In the genomic region with DNA sequence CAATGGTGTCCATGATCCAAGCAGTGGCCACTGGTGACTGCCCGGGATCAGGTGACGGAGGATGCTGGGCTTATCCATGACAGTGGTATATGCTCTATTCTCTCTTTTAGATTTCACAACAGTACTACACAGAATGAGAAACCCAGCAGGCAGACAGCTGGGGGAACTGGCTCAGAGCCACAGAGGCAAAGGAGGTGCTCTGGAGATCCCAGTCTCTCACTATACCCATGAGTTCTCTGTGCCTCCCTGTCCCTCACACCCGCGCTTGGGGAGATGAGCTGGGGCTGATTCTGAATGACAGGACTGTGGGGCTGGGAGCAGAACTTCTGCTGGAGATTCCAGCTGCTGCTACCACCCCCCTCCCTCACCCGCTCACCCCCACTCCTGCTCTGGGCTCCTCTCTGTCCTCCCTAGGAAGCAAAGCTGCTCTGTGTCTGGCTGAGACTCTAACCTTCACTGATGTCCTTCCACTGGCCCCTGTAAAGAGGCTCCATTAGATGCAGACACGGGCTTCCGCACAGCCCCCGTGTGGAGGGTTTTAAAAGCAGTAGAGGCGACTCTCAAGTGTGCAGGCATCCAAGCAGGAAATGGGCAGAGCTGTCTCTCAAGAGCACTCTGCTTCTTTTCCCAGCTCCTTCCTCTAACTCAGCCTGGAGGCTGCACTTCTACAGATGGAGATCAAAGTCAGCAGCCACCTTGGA, we compare ENCODE assay signal across 7 mouse cellular contexts.
DNase-seq lines count a peak whose midpoint lies in the region; ATAC-seq and TF ChIP-seq lines count a peak whose summit lies in the region.

No protein-coding gene starts in this region.

- H3K4me1 ChIP-seq in liver, embryonic 11.5 days (replicated peaks; ENCODE audit: control insufficient read depth, insufficient read depth, low read length) = no peaks in the 10 kb centered on the region
- peaks cover 13% of the 10 kb centered on the region; the same call in 1 of the 2 replicates for H3K4me1 ChIP-seq in forebrain, postnatal 0 days (ENCODE audit: insufficient read depth)
- H3K4me1 ChIP-seq in midbrain, embryonic 16.5 days (ENCODE audit: control insufficient read depth, insufficient read depth, low read length) = peaks cover 15% of the 10 kb centered on the region

- no peaks in the 10 kb centered on the region for H3K9me3 ChIP-seq in liver, embryonic 11.5 days (ENCODE audit: control insufficient read depth, low read length)
- H3K9me3 ChIP-seq in forebrain, postnatal 0 days (ENCODE audit: low read length) = no peaks in the 10 kb centered on the region
- no peaks in the 10 kb centered on the region for H3K9me3 ChIP-seq in midbrain, embryonic 16.5 days (replicated peaks; ENCODE audit: control insufficient read depth, low read length, poor library complexity, severe bottlenecking)

- H3K27ac ChIP-seq in liver, embryonic 11.5 days (ENCODE audit: low read depth, low read length) = no peak overlapping the region
- H3K27ac ChIP-seq in forebrain, postnatal 0 days (ENCODE audit: low read depth, low read length) = no peak overlapping the region
- peak overlapping the region; percentile 23; the same call in 1 of the 2 replicates for H3K27ac ChIP-seq in layer of hippocampus, adult 2 months
- no peak overlapping the region for H3K27ac ChIP-seq in midbrain, embryonic 16.5 days (ENCODE audit: low read length)

- H3K9ac ChIP-seq in liver, embryonic 11.5 days (ENCODE audit: low read depth, low read length) = no peak overlapping the region
- no peak overlapping the region for H3K9ac ChIP-seq in forebrain, postnatal 0 days
- H3K9ac ChIP-seq in midbrain, embryonic 16.5 days (ENCODE audit: low read depth, low read length) = no peak overlapping the region

- TF ChIP-seq CTCF in forebrain, postnatal 0 days (IDR thresholded peaks at IDR 0.05; ENCODE audit: low read depth) = peak; percentile 41
- peak; percentile 45 for TF ChIP-seq CTCF in layer of hippocampus, adult 2 months (conservative IDR thresholded peaks at IDR 0.05)

- H3K27me3 ChIP-seq in liver, embryonic 11.5 days (replicated peaks; ENCODE audit: control insufficient read depth, insufficient read depth, low read length) = no peaks in the 10 kb centered on the region
- H3K27me3 ChIP-seq in forebrain, postnatal 0 days (ENCODE audit: insufficient read depth, low read length) = no peaks in the 10 kb centered on the region
- no peaks in the 10 kb centered on the region for H3K27me3 ChIP-seq in midbrain, embryonic 16.5 days (ENCODE audit: control insufficient read depth, insufficient read depth, low read depth, low read length)

- H3K36me3 ChIP-seq in liver, embryonic 11.5 days (ENCODE audit: control insufficient read depth, insufficient read depth, low read length) = no peaks in the 10 kb centered on the region
- H3K36me3 ChIP-seq in forebrain, postnatal 0 days (ENCODE audit: insufficient read depth) = no peaks in the 10 kb centered on the region
- H3K36me3 ChIP-seq in midbrain, embryonic 16.5 days (ENCODE audit: control insufficient read depth, insufficient read depth, low read length) = no peaks in the 10 kb centered on the region

- H3K4me3 ChIP-seq in liver, embryonic 11.5 days (ENCODE audit: low read depth, low read length) = no peak overlapping the region
- no peak overlapping the region for H3K4me3 ChIP-seq in forebrain, postnatal 0 days (ENCODE audit: low read depth, low read length)
- H3K4me3 ChIP-seq in layer of hippocampus, adult 2 months = no peak overlapping the region
- H3K4me3 ChIP-seq in midbrain, embryonic 16.5 days (ENCODE audit: low read depth, low read length) = no peak overlapping the region

- no peak overlapping the region for H3K4me2 ChIP-seq in liver, embryonic 11.5 days
- H3K4me2 ChIP-seq in forebrain, postnatal 0 days (ENCODE audit: low read depth) = no peak overlapping the region
- H3K4me2 ChIP-seq in midbrain, embryonic 16.5 days (ENCODE audit: low read length) = no peak overlapping the region

- no peak for ATAC-seq in liver, embryonic 11.5 days (replicated peaks; ENCODE audit: low FRiP score)
- ATAC-seq in forebrain, postnatal 0 days = peak; percentile 34
- peak; percentile 62; the same call in 1 of the 2 replicates for ATAC-seq in midbrain, embryonic 16.5 days

- 49% methylated on average over 9 of the region's 9 CpGs for WGBS in liver, embryonic 11.5 days
- 47% methylated on average over 9 of the region's 9 CpGs for WGBS in forebrain, postnatal 0 days
- 48% methylated on average over 9 of the region's 9 CpGs for WGBS in midbrain, embryonic 16.5 days

- peak; percentile 10 for DNase-seq in liver
- no peak for DNase-seq in liver, embryonic 11.5 days (ENCODE audit: low spot score)
- DNase-seq in forebrain, postnatal 0 days = no peak
- DNase-seq in layer of hippocampus, adult 2 months (ENCODE audit: low spot score in 2 of 2) = peak; percentile 41 to 65
- no peak for DNase-seq in urinary bladder, postnatal 25 days (ENCODE audit: low spot score)
- DNase-seq in cerebellum, postnatal 14 days = no peak

Comparison
In these comparisons a context has a peak if more than half of its experiments do, and no peak if none do; other contexts are left out.
1. DNase-seq: peak in liver (single experiment) and layer of hippocampus, adult 2 months (2 of 2); none in liver, embryonic 11.5 days (single experiment), forebrain, postnatal 0 days (single experiment), urinary bladder, postnatal 25 days (single experiment) and cerebellum, postnatal 14 days (0 of 2).